Mouse (Mus musculus) midbrain, embryonic 12.5 days (tissue): ENCODE data around the gene Id1. TPM values are rescaled to one million over a fixed set of nuclear protein-coding genes. Genes with fewer than 3 reads are reported as not detected.

Experiments
- ATAC-seq: fragments of 200-750 bp; cut with Nextera tagmentation; 2 replicates; pipeline ENCODE4 v1.8.0; 2017; ENCODE audit warnings: low read depth, moderate TSS enrichment, moderate library complexity; ENCODE audit not compliant: low FRiP score
- H3K27ac ChIP-seq: fragments of 300-500 bp; sonication (generic); replicated peaks from 2 replicates; pipeline ENCODE4 v1.5.1; 2016; ENCODE audit warnings: mild to moderate bottlenecking
- H3K27me3 ChIP-seq: fragments of 300-500 bp; sonication (generic); 2 replicates; pipeline ENCODE4 v1.6.1; 2016; ENCODE audit warnings: mild to moderate bottlenecking
- H3K36me3 ChIP-seq: fragments of 300-500 bp; sonication (generic); 2 replicates; pipeline ENCODE4 v1.6.1; 2016
- H3K4me1 ChIP-seq: fragments of 300-500 bp; sonication (generic); 2 replicates; pipeline ENCODE4 v1.6.1; 2016
- H3K4me2 ChIP-seq: fragments of 300-500 bp; sonication (generic); replicated peaks from 2 replicates; pipeline ENCODE4 v1.6.1; 2016; ENCODE audit warnings: mild to moderate bottlenecking, moderate library complexity
- H3K4me3 ChIP-seq: fragments of 300-500 bp; sonication (generic); 2 replicates; pipeline ENCODE4 v1.5.1; 2016; ENCODE audit warnings: mild to moderate bottlenecking
- H3K9ac ChIP-seq: fragments of 300-500 bp; sonication (generic); replicated peaks from 2 replicates; pipeline ENCODE4 v1.6.1; 2016; ENCODE audit warnings: mild to moderate bottlenecking, moderate library complexity
- H3K9me3 ChIP-seq: fragments of 300-500 bp; sonication (generic); 2 replicates; pipeline ENCODE4 v1.6.1; 2016; ENCODE audit warnings: mild to moderate bottlenecking
- WGBS: fragments of 180-500 bp; shearing (Covaris S2); methylation state at CpG from one replicate; pipeline ENCODE4 v1.1.7; 2016; 5-methylcytosine and 5-hydroxymethylcytosine counted together
- polyA plus RNA-seq: library from polyadenylated mRNA; unstranded; fragments of >200 nt; fragmentation: Nextera tagmentation; extraction: Ambion mirVana; gene quantifications from 2 replicates; pipeline ENCODE4 v1.2.1, GENCODE M21; 2016

The Id1 gene
- polyA plus RNA-seq, 1 experiment from 2014 or later: 69.6 TPM

- no peak overlapping the region for H3K4me3 ChIP-seq
- peaks cover 17% of the 10 kb centered on the region for H3K27me3 ChIP-seq
- H3K27ac ChIP-seq: no peak overlapping the region
- no peak overlapping the region for H3K4me2 ChIP-seq
- WGBS: 67% methylated on average over 2 of the region's 2 CpGs
- H3K9me3 ChIP-seq: no peaks in the 10 kb centered on the region
- no peak for ATAC-seq
- peaks cover 13% of the 10 kb centered on the region for H3K4me1 ChIP-seq
- no peaks in the 10 kb centered on the region for H3K36me3 ChIP-seq
- no peak overlapping the region for H3K9ac ChIP-seq
Measured at GRCm38 (mm10) chr2:152757478-152757877, 21.4 kb downstream of the Id1 start.

- Histone ChIP-seq H3K4me1 (peaks cover 13% of the 10 kb centered on the region), H3K9ac (no peak overlapping the region), H3K27ac (no peak overlapping the region), H3K4me2 (no peak overlapping the region), H3K4me3 (no peak overlapping the region), H3K9me3 (no peaks in the 10 kb centered on the region), H3K27me3 (peaks cover 14% of the 10 kb centered on the region), H3K36me3 (no peaks in the 10 kb centered on the region)
- 73% methylated on average over 4 of the region's 4 CpGs for WGBS
- no peak for ATAC-seq
Measured at GRCm38 (mm10) chr2:152758351-152758750, 22.3 kb downstream of the Id1 start.

GRCm38 (mm10) chr2:152763310-152763709 is 27.3 kb downstream of the Id1 start:
- no peak overlapping the region for H3K4me2 ChIP-seq
- H3K4me3 ChIP-seq: no peak overlapping the region
- peaks cover 18% of the 10 kb centered on the region for H3K4me1 ChIP-seq
- H3K27me3 ChIP-seq: 0 out of 2 replicates have a peak, but pooled peaks cover 3% of the 10 kb centered on the region
- no peaks in the 10 kb centered on the region for H3K36me3 ChIP-seq
- WGBS: 78% methylated on average over 6 of the region's 6 CpGs
- no peak overlapping the region for H3K27ac ChIP-seq
- H3K9ac ChIP-seq: no peak overlapping the region
- no peaks in the 10 kb centered on the region for H3K9me3 ChIP-seq
- no peak for ATAC-seq

GRCm38 (mm10) chr2:152764172-152765044 is 28.4 kb downstream of the Id1 start:
- H3K4me2 ChIP-seq: peak overlapping the region; percentile 45
- H3K4me3 ChIP-seq: peak overlapping the region; percentile 14; the same call in 1 of the 2 replicates
- WGBS: 1% methylated on average over 14 of the region's 14 CpGs
- H3K27ac ChIP-seq: no peak overlapping the region
- H3K9me3 ChIP-seq: no peaks in the 10 kb centered on the region
- peak; percentile 48; the same call in 1 of the 2 replicates for ATAC-seq
- H3K4me1 ChIP-seq: peaks cover 18% of the 10 kb centered on the region
- H3K36me3 ChIP-seq: no peaks in the 10 kb centered on the region
- H3K9ac ChIP-seq: peak overlapping the region; percentile 49
- H3K27me3 ChIP-seq: 0 out of 2 replicates have a peak, but pooled peaks cover 3% of the 10 kb centered on the region

GRCm38 (mm10) chr2:152765045-152765674 is 29.1 kb downstream of the Id1 start:
- Histone ChIP-seq H3K9me3 (no peaks in the 10 kb centered on the region), H3K27me3 (0 out of 2 replicates have a peak, but pooled peaks cover 3% of the 10 kb centered on the region), H3K27ac (no peak overlapping the region), H3K4me3 (no peak overlapping the region), H3K4me1 (peaks cover 18% of the 10 kb centered on the region), H3K4me2 (peak overlapping the region; percentile 45), H3K9ac (peak overlapping the region; percentile 49; the same call in 1 of the 2 replicates), H3K36me3 (no peaks in the 10 kb centered on the region)
- 0 out of 2 replicates have a peak, but pooled peaks have one; percentile 34 for ATAC-seq
- WGBS: 22% methylated on average over 7 of the region's 7 CpGs

GRCm38 (mm10) chr2:152766387-152767123 is 30.5 kb downstream of the Id1 start:
- Histone ChIP-seq H3K9ac (no peak overlapping the region), H3K9me3 (no peaks in the 10 kb centered on the region), H3K36me3 (no peaks in the 10 kb centered on the region), H3K4me3 (no peak overlapping the region), H3K27me3 (0 out of 2 replicates have a peak, but pooled peaks cover 3% of the 10 kb centered on the region), H3K27ac (no peak overlapping the region), H3K4me2 (no peak overlapping the region), H3K4me1 (peaks cover 18% of the 10 kb centered on the region)
- 21% methylated on average over 25 of the region's 25 CpGs for WGBS
- no peak for ATAC-seq

GRCm38 (mm10) chr2:152767618-152768271 is 31.7 kb downstream of the Id1 start:
- 65% methylated on average over 12 of the region's 12 CpGs for WGBS
- H3K9me3 ChIP-seq: no peaks in the 10 kb centered on the region
- H3K9ac ChIP-seq: no peak overlapping the region
- H3K4me2 ChIP-seq: no peak overlapping the region
- H3K27me3 ChIP-seq: 0 out of 2 replicates have a peak, but pooled peaks cover 3% of the 10 kb centered on the region
- ATAC-seq: 0 out of 2 replicates have a peak, but pooled peaks have one; percentile 11
- no peaks in the 10 kb centered on the region for H3K36me3 ChIP-seq
- no peak overlapping the region for H3K27ac ChIP-seq
- H3K4me1 ChIP-seq: peaks cover 18% of the 10 kb centered on the region
- H3K4me3 ChIP-seq: no peak overlapping the region

GRCm38 (mm10) chr2:152769677-152770076 is 33.6 kb downstream of the Id1 start:
- Histone ChIP-seq H3K4me2 (no peak overlapping the region), H3K9me3 (no peaks in the 10 kb centered on the region), H3K27ac (no peak overlapping the region), H3K36me3 (no peaks in the 10 kb centered on the region), H3K9ac (no peak overlapping the region), H3K4me3 (no peak overlapping the region), H3K27me3 (no peaks in the 10 kb centered on the region), H3K4me1 (peaks cover 10% of the 10 kb centered on the region)
- ATAC-seq: no peak
- WGBS: 89% methylated on average over 7 of the region's 7 CpGs

GRCm38 (mm10) chr2:152771571-152771970 is 35.5 kb downstream of the Id1 start:
- 91% methylated on average over 9 of the region's 9 CpGs for WGBS
- Histone ChIP-seq H3K9me3 (no peaks in the 10 kb centered on the region), H3K4me3 (no peak overlapping the region), H3K36me3 (no peaks in the 10 kb centered on the region), H3K27me3 (no peaks in the 10 kb centered on the region), H3K4me2 (no peak overlapping the region), H3K27ac (no peak overlapping the region), H3K4me1 (no peaks in the 10 kb centered on the region), H3K9ac (no peak overlapping the region)
- no peak for ATAC-seq

GRCm38 (mm10) chr2:152772231-152772630 is 36.2 kb downstream of the Id1 start:
- no peaks in the 10 kb centered on the region for H3K36me3 ChIP-seq
- H3K27ac ChIP-seq: no peak overlapping the region
- H3K4me1 ChIP-seq: no peaks in the 10 kb centered on the region
- H3K4me3 ChIP-seq: no peak overlapping the region
- no peak overlapping the region for H3K9ac ChIP-seq
- H3K27me3 ChIP-seq: no peaks in the 10 kb centered on the region
- no peaks in the 10 kb centered on the region for H3K9me3 ChIP-seq
- no peak for ATAC-seq
- H3K4me2 ChIP-seq: no peak overlapping the region
- 30% methylated on average over 1 of the region's 1 CpGs for WGBS

- H3K9ac ChIP-seq: no peak overlapping the region
- H3K4me1 ChIP-seq: no peaks in the 10 kb centered on the region
- no peak for ATAC-seq
- no peak overlapping the region for H3K4me2 ChIP-seq
- H3K4me3 ChIP-seq: no peak overlapping the region
- no peaks in the 10 kb centered on the region for H3K9me3 ChIP-seq
- H3K27ac ChIP-seq: no peak overlapping the region
- 77% methylated on average over 4 of the region's 4 CpGs for WGBS
- no peaks in the 10 kb centered on the region for H3K27me3 ChIP-seq
- H3K36me3 ChIP-seq: peaks cover 12% of the 10 kb centered on the region; the same call in 1 of the 2 replicates
Measured at GRCm38 (mm10) chr2:152775357-152775756, 39.3 kb downstream of the Id1 start.
